Mouse (Mus musculus): Measurements from ENCODE around the gene Gm5415.
"Not testable (repeated sequence)": the region's sequence is repeated elsewhere in the genome, so short reads cannot be mapped to it uniquely, and the experiment has no call there.

The Gm5415 gene

DNA sequence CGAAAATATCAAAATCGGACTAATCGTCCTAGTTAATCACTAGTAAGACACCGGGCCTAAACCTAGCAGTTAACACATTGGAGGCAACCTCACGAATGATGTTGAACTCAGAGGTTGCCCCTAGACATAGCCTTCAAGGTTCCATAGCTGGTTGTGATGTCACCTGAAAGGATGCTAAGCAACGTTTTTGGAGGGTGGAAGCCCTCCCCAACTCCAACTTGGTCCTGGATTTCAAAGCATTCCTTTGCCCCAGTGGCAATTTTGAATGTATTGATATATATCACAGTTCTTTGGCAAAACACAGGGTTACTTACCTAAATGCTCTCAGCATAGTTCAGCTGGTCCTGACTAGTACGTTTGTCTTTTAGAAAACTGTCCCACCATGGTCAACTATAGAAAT, at the start of gene Gm5415:
TSS of gene Gm5415 (minus strand) at position 101 of the 400 bp plus-strand sequence.
- not testable (repeated sequence) for DNase-seq

DNA sequence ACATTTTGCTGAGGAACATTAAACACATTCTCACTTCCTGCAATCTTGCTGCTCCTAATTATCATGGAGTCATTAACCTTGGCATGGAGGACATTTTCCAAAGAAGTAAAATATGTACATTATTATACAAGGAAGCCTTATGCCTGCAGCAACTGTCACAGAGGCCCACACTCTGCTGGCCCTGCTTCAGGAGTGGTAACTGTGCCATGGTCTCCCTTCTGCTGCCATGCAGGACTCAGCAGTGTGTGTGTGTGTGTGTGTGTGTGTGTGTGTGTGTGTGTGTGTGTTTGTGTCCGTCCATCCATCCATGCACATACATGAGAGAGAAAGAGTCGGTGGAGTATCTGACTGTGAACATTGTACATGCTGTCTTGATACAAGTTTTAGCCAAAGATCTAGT, 21.8 kb upstream of the Gm5415 start:
- DNase-seq = no peak

- DNase-seq = no peak
Measured at GRCm38 (mm10) chr1:32553925-32554324, 6.8 kb upstream of the Gm5415 start.

DNA sequence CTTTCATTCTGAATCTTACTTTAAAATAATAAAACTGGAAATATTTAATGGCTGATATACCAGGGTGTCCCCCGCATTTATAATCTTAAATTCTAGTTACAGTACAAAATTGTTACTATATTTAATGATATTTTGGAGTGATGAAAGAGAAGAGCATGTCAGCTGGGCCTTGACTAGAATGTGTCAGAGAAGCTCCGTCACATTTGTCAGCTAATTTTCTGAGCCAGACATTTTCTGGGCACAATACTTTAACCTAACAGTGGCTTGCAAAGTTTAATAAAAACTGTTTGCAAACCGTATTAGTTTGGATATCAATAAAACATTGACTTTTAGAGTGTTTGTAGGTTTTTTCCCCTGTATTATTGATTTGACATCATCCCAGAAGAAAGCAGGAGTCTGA, 6.4 kb upstream of the Gm5415 start:
- DNase-seq = no peak

DNA sequence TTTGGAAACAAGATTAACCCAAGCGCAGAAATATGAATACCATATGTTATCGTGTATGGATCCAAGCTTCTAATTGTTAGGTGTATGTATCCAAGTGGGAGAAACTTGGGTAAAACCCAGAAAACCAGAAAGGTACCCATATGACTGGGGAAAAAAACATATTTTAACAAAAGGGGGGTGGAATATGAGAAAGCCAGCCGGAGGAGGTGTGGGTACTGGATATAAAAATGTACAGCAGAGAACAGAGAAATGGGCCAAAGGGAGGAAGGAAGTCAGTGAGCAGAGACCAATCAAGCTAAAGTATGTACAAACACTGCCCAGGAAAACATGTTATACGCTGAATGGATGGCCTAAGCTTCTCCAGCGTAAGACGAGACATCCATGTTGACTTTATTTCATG, 43.7 kb downstream of the Gm5415 start:
- DNase-seq = no peak
